Mouse (Mus musculus): Measurements from ENCODE around the gene Ruvbl1.

GRCm38 (mm10) chr6:88489834-88490233 lies 24.6 kb downstream of the Ruvbl1 start:
- TF ChIP-seq POLR2A (IDR thresholded peaks at IDR 0.05; ENCODE audit: extremely low read depth, insufficient read depth, low read length) = no peak
- TF ChIP-seq CTCF (IDR thresholded peaks at IDR 0.05; ENCODE audit: extremely low read depth, insufficient read depth, low read length) = no peak
